Mouse (Mus musculus): ENCODE data around the gene Ccnd2. TPM values are rescaled to one million over a fixed set of nuclear protein-coding genes. Genes with fewer than 3 reads are reported as not detected.

Ccnd2 gene
- total RNA-seq, 1 experiment = 10.1 TPM

GRCm38 (mm10) chr6:127177962-127178361 is 26.0 kb upstream of the Ccnd2 start:
- Histone ChIP-seq H3K9me3 (ENCODE audit: control insufficient read depth, insufficient read depth, low read depth, low read length) (no peaks in the 10 kb centered on the region), H3K9ac (ENCODE audit: insufficient read depth, low read depth, low read length, poor library complexity, severe bottlenecking) (no peak overlapping the region), H3K27ac (ENCODE audit: insufficient read depth, low read depth, low read length, poor library complexity, severe bottlenecking) (no peak overlapping the region), H3K36me3 (ENCODE audit: control insufficient read depth, insufficient read depth, low read length, poor library complexity, severe bottlenecking) (no peaks in the 10 kb centered on the region), H3K4me1 (ENCODE audit: control insufficient read depth in 2 of 2, insufficient read depth in 2 of 2, low read length in 2 of 2, poor library complexity in 1 of 2) (no peaks in the 10 kb centered on the region), H3K4me3 (ENCODE audit: insufficient read depth in 1 of 2, low read depth in 1 of 2, low read length in 2 of 2, poor library complexity in 1 of 2, severe bottlenecking in 1 of 2) (no peak overlapping the region)
- TF ChIP-seq HCFC1 (IDR thresholded peaks at IDR 0.05; ENCODE audit: borderline replicate concordance, insufficient read depth, low read length) (no peak), CHD2 (IDR thresholded peaks at IDR 0.05; ENCODE audit: low read depth, low read length) (no peak), ZNF384 (IDR thresholded peaks at IDR 0.05; ENCODE audit: low read depth, low read length) (no peak), MAFK (IDR thresholded peaks at IDR 0.05; ENCODE audit: insufficient read depth, low read depth, low read length) (no peak), ZC3H11A (IDR thresholded peaks at IDR 0.05; ENCODE audit: borderline replicate concordance, low read depth, low read length) (no peak)
- in situ Hi-C loops (cut with MboI; ENCODE audit: low sequenced_read_pairs in 2 of 2, unreplicated experiment in 2 of 2) = no loop called here
- no peak for DNase-seq (ENCODE audit: low read depth, low spot score)

DNA sequence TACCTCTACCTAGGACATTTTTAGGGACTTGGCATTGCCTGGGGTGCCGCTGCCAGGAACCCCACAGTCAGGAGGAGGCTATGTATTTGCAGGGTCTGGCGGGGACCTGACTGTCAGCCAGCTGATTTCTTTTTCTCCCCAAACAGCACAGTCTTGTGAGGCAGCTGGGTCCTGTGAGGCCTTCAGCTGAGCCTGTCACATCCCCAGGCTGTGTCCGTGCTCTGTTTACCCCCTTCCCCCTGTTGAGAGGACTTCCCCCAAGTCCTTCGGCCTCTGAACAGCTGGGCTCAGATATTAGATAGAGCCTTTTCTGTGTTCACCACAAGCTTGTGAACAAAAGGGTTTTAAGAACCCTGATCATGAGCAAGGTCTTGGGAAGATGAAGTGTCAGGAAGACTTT is 25.4 kb upstream of the Ccnd2 start:
- Histone ChIP-seq H3K4me1 (ENCODE audit: control insufficient read depth in 2 of 2, insufficient read depth in 2 of 2, low read length in 2 of 2, poor library complexity in 1 of 2) (no peaks in the 10 kb centered on the region), H3K9ac (ENCODE audit: insufficient read depth, low read depth, low read length, poor library complexity, severe bottlenecking) (no peak overlapping the region), H3K4me3 (ENCODE audit: insufficient read depth in 1 of 2, low read depth in 1 of 2, low read length in 2 of 2, poor library complexity in 1 of 2, severe bottlenecking in 1 of 2) (no peak overlapping the region), H3K36me3 (ENCODE audit: control insufficient read depth, insufficient read depth, low read length, poor library complexity, severe bottlenecking) (no peaks in the 10 kb centered on the region), H3K27ac (ENCODE audit: insufficient read depth, low read depth, low read length, poor library complexity, severe bottlenecking) (no peak overlapping the region), H3K9me3 (ENCODE audit: control insufficient read depth, insufficient read depth, low read depth, low read length) (no peaks in the 10 kb centered on the region)
- TF ChIP-seq MAFK (IDR thresholded peaks at IDR 0.05; ENCODE audit: insufficient read depth, low read depth, low read length) = no peak
- TF ChIP-seq CHD2 (IDR thresholded peaks at IDR 0.05; ENCODE audit: low read depth, low read length) = no peak
- no peak for TF ChIP-seq HCFC1 (IDR thresholded peaks at IDR 0.05; ENCODE audit: borderline replicate concordance, insufficient read depth, low read length)
- no peak for TF ChIP-seq ZNF384 (IDR thresholded peaks at IDR 0.05; ENCODE audit: low read depth, low read length)
- TF ChIP-seq ZC3H11A (IDR thresholded peaks at IDR 0.05; ENCODE audit: borderline replicate concordance, low read depth, low read length) = no peak
- no peak for DNase-seq (ENCODE audit: low read depth, low spot score)
- in situ Hi-C loops (cut with MboI; ENCODE audit: low sequenced_read_pairs in 2 of 2, unreplicated experiment in 2 of 2) = no loop called here

DNA sequence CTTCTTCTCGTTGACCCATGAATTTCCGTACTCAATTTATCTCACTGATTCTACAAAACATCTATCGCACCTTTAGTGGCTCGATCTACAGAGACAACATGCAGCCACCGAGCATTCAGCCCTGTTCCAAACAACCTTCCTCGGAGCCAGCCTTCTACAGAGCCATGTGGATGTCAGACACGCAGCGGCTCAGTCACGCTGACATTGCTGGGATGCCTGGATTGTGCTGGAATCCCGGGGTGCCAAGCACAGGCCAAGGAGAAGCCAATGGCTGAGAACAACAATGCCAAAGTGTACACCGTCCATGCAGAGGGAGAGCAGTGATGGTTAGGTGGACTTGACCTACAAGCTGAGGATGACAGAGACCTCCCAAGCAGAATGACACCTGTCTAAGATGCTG is 20.5 kb upstream of the Ccnd2 start:
- H3K4me3 ChIP-seq (ENCODE audit: insufficient read depth in 1 of 2, low read depth in 1 of 2, low read length in 2 of 2, poor library complexity in 1 of 2, severe bottlenecking in 1 of 2) = no peak overlapping the region
- no peaks in the 10 kb centered on the region for H3K36me3 ChIP-seq (ENCODE audit: control insufficient read depth, insufficient read depth, low read length, poor library complexity, severe bottlenecking)

GRCm38 (mm10) chr6:127170734-127171133 is 18.7 kb upstream of the Ccnd2 start:
- Histone ChIP-seq H3K9me3 (ENCODE audit: control insufficient read depth, insufficient read depth, low read depth, low read length) (no peaks in the 10 kb centered on the region), H3K4me1 (ENCODE audit: control insufficient read depth in 2 of 2, insufficient read depth in 2 of 2, low read length in 2 of 2, poor library complexity in 1 of 2) (no peaks in the 10 kb centered on the region), H3K36me3 (ENCODE audit: control insufficient read depth, insufficient read depth, low read length, poor library complexity, severe bottlenecking) (no peaks in the 10 kb centered on the region), H3K27ac (ENCODE audit: insufficient read depth, low read depth, low read length, poor library complexity, severe bottlenecking) (no peak overlapping the region), H3K9ac (ENCODE audit: insufficient read depth, low read depth, low read length, poor library complexity, severe bottlenecking) (no peak overlapping the region), H3K4me3 (ENCODE audit: insufficient read depth in 1 of 2, low read depth in 1 of 2, low read length in 2 of 2, poor library complexity in 1 of 2, severe bottlenecking in 1 of 2) (no peak overlapping the region)
- DNase-seq (ENCODE audit: low read depth, low spot score) = no peak
- TF ChIP-seq MAFK (IDR thresholded peaks at IDR 0.05; ENCODE audit: insufficient read depth, low read depth, low read length) = no peak
- TF ChIP-seq HCFC1 (IDR thresholded peaks at IDR 0.05; ENCODE audit: borderline replicate concordance, insufficient read depth, low read length) = no peak
- no peak for TF ChIP-seq ZNF384 (IDR thresholded peaks at IDR 0.05; ENCODE audit: low read depth, low read length)
- TF ChIP-seq ZC3H11A (IDR thresholded peaks at IDR 0.05; ENCODE audit: borderline replicate concordance, low read depth, low read length) = no peak
- TF ChIP-seq CHD2 (IDR thresholded peaks at IDR 0.05; ENCODE audit: low read depth, low read length) = no peak
- in situ Hi-C loops (cut with MboI; ENCODE audit: low sequenced_read_pairs in 2 of 2, unreplicated experiment in 2 of 2) = loop anchor here in 1 of 2 experiments (25.0 kb wide), 1 partner anchor 533 kb away; the partner anchor contains the start of gene Kcna1

More for the DNA sequence above, 20.5 kb upstream of the Ccnd2 start:
- Histone ChIP-seq H3K9me3 (ENCODE audit: control insufficient read depth, insufficient read depth, low read depth, low read length) (no peaks in the 10 kb centered on the region), H3K4me1 (ENCODE audit: control insufficient read depth in 2 of 2, insufficient read depth in 2 of 2, low read length in 2 of 2, poor library complexity in 1 of 2) (no peaks in the 10 kb centered on the region), H3K27ac (ENCODE audit: insufficient read depth, low read depth, low read length, poor library complexity, severe bottlenecking) (no peak overlapping the region), H3K9ac (ENCODE audit: insufficient read depth, low read depth, low read length, poor library complexity, severe bottlenecking) (no peak overlapping the region)
- TF ChIP-seq MAFK (IDR thresholded peaks at IDR 0.05; ENCODE audit: insufficient read depth, low read depth, low read length) = no peak
- no peak for TF ChIP-seq ZC3H11A (IDR thresholded peaks at IDR 0.05; ENCODE audit: borderline replicate concordance, low read depth, low read length)
- no peak for TF ChIP-seq HCFC1 (IDR thresholded peaks at IDR 0.05; ENCODE audit: borderline replicate concordance, insufficient read depth, low read length)
- no peak for TF ChIP-seq CHD2 (IDR thresholded peaks at IDR 0.05; ENCODE audit: low read depth, low read length)
- TF ChIP-seq ZNF384 (IDR thresholded peaks at IDR 0.05; ENCODE audit: low read depth, low read length) = no peak
- no peak for DNase-seq (ENCODE audit: low read depth, low spot score)
- in situ Hi-C loops (cut with MboI; ENCODE audit: low sequenced_read_pairs in 2 of 2, unreplicated experiment in 2 of 2) = loop anchor here in 1 of 2 experiments (25.0 kb wide), 1 partner anchor 535 kb away; the partner anchor contains the start of gene Kcna1
